Mouse (Mus musculus): ENCODE results near the gene Lrp2.

GRCm38 (mm10) chr2:69405692-69406091 is 180.2 kb downstream of the Lrp2 start:
- TF ChIP-seq CTCF (IDR thresholded peaks at IDR 0.05) (no peak), EP300 (IDR thresholded peaks at IDR 0.05) (no peak)
